In the genomic region with DNA sequence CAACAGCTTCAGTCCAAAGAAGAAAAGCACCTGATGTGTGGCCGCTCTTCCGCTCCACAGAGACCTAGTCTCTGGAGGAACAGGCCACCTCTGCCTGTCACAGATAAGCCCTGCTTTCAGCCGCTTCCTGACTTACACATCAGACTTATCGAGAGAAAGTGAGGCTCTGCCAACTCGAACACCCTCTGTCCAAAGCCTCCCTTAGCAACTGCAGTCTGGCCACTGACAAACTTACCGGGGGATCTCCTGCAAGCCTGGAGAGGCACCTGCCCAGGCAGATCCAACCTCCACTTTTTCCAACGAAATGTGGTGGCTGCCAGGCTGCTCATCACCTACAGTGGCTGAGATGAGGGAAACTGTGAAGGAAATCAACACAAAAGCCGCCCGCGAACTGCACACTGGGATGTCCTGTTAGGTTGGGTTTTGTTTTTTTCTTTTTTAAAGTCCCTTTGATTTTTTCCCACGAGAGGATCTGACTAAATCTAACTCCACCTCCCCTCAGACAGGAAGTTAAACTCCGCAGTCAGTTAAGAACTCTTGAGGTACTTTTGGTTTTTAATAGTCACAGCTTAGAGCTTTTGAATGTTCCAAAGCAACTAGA, we compare ENCODE assay signal across 9 mouse cellular contexts. TPM values are rescaled to one million over a fixed set of nuclear protein-coding genes. Genes with fewer than 3 reads are reported as not detected.
A peak's percentile ranks its signal among the peaks of the same experiment; 100 is the strongest.
DNase-seq lines count a peak whose midpoint lies in the region; ATAC-seq lines count a peak whose summit lies in the region.
"Had no signal": no experiment of that assay in that cellular context is flagged by ENCODE, and none has a peak within 500 bp of the region (broad histone marks: within the 10 kb centered on the region; RNA-seq: fewer than 3 reads in every experiment).

No protein-coding gene starts in this region.

- 70% methylated on average over 12 of the region's 12 CpGs for WGBS in kidney, embryonic 14.5 days
- 75% methylated on average over 12 of the region's 12 CpGs for WGBS in hindbrain, embryonic 13.5 days

- no peak overlapping the region for H3K9ac ChIP-seq in kidney, embryonic 14.5 days (ENCODE audit: low read depth, low read length)
- no peak overlapping the region; the same call in 1 of the 2 replicates for H3K9ac ChIP-seq in hindbrain, embryonic 13.5 days

- H3K4me1 ChIP-seq in kidney, embryonic 14.5 days (ENCODE audit: control insufficient read depth, insufficient read depth, low read length): peaks cover 12% of the 10 kb centered on the region
- peaks cover 4% of the 10 kb centered on the region for H3K4me1 ChIP-seq in hindbrain, embryonic 13.5 days (replicated peaks)

- H3K27ac ChIP-seq in kidney, embryonic 14.5 days (ENCODE audit: low read depth, low read length): peak overlapping the region; percentile 11; the same call in 1 of the 2 replicates
- H3K27ac ChIP-seq in hindbrain, embryonic 13.5 days: no peak overlapping the region

- 0 out of 2 replicates have a peak, but pooled peaks have one; percentile 22 for ATAC-seq in frontal cortex, adult (ENCODE audit: low TSS enrichment)
- ATAC-seq in kidney, embryonic 14.5 days (ENCODE audit: low FRiP score, low TSS enrichment): no peak
- no peak for ATAC-seq in hindbrain, embryonic 13.5 days (ENCODE audit: low FRiP score)
- ATAC-seq: Patski had no signal

- no peak for DNase-seq in frontal cortex, adult 2 months (ENCODE audit: extremely low spot score in 1 of 2, low spot score in 1 of 2)
- DNase-seq in heart, adult 11 months: peak; percentile 98
- DNase-seq in naive thymus-derived CD4-positive, alpha-beta T cell, adult 2 months (ENCODE audit: low read depth): peak; percentile 91
- no peak for DNase-seq in right cerebral cortex, postnatal 4 days
- DNase-seq in layer of hippocampus, adult 18-20 months (ENCODE audit: low spot score in 2 of 2): no peak

- no peak overlapping the region; the same call in 1 of the 2 replicates for H3K4me3 ChIP-seq in kidney, embryonic 14.5 days (ENCODE audit: low read length)
- H3K4me3 ChIP-seq in hindbrain, embryonic 13.5 days: no peak overlapping the region

- no peaks in the 10 kb centered on the region for H3K27me3 ChIP-seq in kidney, embryonic 14.5 days (ENCODE audit: control insufficient read depth, insufficient read depth, low read length)
- H3K27me3 ChIP-seq in hindbrain, embryonic 13.5 days: no peaks in the 10 kb centered on the region
- H3K27me3 ChIP-seq: Patski had no signal

- no peaks in the 10 kb centered on the region for H3K36me3 ChIP-seq in kidney, embryonic 14.5 days (ENCODE audit: control insufficient read depth, insufficient read depth, low read length)
- H3K36me3 ChIP-seq in hindbrain, embryonic 13.5 days: no peaks in the 10 kb centered on the region

- no peak overlapping the region for H3K4me2 ChIP-seq in kidney, embryonic 14.5 days (replicated peaks; ENCODE audit: low read depth, low read length)
- H3K4me2 ChIP-seq in hindbrain, embryonic 13.5 days: no peak overlapping the region

- no peaks in the 10 kb centered on the region for H3K9me3 ChIP-seq in kidney, embryonic 14.5 days (ENCODE audit: control insufficient read depth, low read length)
- no peaks in the 10 kb centered on the region for H3K9me3 ChIP-seq in hindbrain, embryonic 13.5 days

RNA-seq across cellular contexts. Expression of a gene that starts 55.9 kb away (rescaled TPM):
- polyA plus RNA-seq in frontal cortex, adult 2 months (2012; rRNA removed): 28.0 and 29.9 TPM in 2 replicates
- polyA plus RNA-seq in kidney, embryonic 14.5 days (2014; fragmentation: Nextera tagmentation; extraction: Ambion mirVana): 46.2 and 91.4 TPM in 2 replicates
- 10 to 100 TPM; 32.8 to 34.3 TPM for total RNA-seq in layer of hippocampus, adult 18-20 months (2021)
- 30.1 and 31.4 TPM in 2 replicates for polyA plus RNA-seq in hindbrain, embryonic 13.5 days (2015; fragmentation: Nextera tagmentation; extraction: Ambion mirVana)

Comparison
In these comparisons a context has a peak if more than half of its experiments do, and no peak if none do; other contexts are left out.
1. DNase-seq: peak in heart, adult 11 months (single experiment) and naive thymus-derived CD4-positive, alpha-beta T cell, adult 2 months (single experiment); none in frontal cortex, adult 2 months (0 of 2), right cerebral cortex, postnatal 4 days (single experiment) and layer of hippocampus, adult 18-20 months (0 of 2).